Mouse (Mus musculus): Measurements from ENCODE around the gene Xlr5a.
A peak's percentile ranks its signal among the peaks of the same experiment; 100 is the strongest.
"Not testable (repeated sequence)": the region's sequence is repeated elsewhere in the genome, so short reads cannot be mapped to it uniquely, and the experiment has no call there.

Gene Xlr5a

DNA sequence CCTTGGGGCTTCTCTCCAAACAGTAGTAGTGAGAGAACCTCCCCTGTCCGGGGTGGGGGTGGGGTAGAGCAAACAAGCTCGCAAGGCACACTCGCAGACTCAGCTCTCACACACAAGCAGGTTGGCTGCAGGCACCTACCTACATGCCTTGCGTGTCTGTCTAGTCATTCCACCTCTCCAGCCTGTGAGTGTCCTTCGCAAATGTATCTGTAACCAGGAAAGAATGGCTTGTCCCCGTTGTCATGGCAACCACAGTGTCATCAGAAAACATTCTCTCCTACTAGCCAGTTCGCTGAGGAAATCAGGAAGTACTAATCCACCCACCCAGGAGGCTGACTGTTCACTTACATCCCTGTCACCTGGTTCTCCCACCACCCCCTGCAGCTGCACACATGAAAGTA lies 149.6 kb downstream of the Xlr5a start:
- not testable (repeated sequence) for DNase-seq

DNA sequence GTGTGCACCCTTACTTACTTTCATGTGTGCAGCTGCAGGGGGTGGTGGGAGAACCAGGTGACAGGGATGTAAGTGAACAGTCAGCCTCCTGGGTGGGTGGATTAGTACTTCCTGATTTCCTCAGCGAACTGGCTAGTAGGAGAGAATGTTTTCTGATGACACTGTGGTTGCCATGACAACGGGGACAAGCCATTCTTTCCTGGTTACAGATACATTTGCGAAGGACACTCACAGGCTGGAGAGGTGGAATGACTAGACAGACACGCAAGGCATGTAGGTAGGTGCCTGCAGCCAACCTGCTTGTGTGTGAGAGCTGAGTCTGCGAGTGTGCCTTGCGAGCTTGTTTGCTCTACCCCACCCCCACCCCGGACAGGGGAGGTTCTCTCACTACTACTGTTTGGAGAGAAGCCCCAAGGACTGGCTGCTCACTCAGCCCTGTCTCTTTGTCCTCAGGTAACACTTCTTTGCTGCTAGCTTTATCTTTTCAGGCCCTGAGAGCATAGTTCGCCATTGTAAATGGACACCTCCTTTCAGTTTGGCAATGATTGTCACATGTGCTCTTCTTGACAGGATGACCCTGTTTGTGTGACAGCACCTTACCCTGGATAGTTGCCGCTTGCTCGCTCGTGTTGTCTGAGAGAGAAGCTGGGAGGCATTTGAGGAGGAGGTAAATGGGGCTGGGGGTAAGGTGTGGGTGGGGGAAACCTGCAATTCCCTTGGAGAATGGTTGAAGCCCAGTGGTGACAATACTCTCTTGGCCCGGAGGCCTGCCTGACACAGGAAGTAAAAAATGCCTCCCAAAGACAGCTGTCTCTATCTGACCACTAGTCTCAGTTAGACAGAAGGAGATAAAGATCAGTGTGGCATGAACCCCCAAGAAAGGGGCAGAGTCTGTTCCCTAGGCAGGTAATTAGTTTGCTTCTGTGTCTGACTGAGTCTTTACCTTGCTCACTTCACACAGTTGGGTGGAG lies 169.6 kb downstream of the Xlr5a start:
- not testable (repeated sequence) for DNase-seq

DNA sequence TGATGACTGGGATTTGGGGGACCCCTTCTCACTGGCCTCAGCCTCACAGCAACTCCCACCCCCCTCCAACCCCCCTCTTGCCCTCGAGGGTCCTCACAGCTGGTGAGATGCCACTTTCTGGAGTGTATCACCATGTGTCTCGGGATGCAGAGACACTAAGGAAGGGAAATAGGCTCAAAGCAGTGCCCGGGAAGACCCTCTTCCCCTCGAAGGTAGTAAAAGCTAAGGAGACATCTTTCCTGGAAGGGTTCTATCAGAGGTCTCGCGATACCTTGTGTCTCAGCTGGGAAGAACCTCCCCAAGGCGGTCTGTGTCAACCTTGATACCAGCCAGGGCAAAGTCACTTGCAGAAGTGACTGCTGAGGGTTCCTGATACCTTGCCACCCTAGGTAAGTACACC lies 176.0 kb downstream of the Xlr5a start, which contains the start of gene Gm14685:
Gene Gm14685, plus strand, starts transcription at position 301 of the 400 bp plus-strand sequence.
- not testable (repeated sequence) for DNase-seq

DNA sequence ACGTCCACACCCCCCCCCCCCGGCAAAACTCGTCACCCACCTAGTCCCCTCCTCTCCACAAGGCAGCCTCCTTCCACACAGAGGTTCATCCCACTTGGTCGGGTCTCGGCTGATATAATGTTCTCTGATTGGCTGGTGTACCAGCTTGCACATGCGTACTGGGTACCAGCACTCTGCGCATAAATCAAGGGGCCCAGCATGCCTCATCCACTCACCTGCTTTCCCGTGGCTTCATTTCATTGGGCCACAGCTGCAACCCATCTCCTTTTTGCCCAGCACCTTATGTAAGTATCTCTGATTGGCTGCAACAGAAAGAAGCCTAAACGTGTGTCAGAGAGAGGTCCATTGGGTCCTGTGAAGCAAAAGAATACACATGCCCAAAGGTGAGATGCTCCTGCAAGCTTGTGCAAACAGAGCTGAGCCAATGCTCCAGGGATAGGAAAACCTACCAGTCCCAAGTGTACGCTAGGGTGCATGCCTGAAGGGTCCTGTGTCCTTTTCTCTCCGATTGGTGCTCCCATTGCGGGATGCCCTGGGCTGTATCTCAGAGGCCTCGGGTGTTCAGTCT lies 195.8 kb downstream of the Xlr5a start, which contains the start of gene Xlr3a:
Gene Xlr3a, minus strand, starts transcription at position 155 of the 568 bp plus-strand sequence.
- peak in 1 of 2 experiments; percentile 8 for DNase-seq

DNA sequence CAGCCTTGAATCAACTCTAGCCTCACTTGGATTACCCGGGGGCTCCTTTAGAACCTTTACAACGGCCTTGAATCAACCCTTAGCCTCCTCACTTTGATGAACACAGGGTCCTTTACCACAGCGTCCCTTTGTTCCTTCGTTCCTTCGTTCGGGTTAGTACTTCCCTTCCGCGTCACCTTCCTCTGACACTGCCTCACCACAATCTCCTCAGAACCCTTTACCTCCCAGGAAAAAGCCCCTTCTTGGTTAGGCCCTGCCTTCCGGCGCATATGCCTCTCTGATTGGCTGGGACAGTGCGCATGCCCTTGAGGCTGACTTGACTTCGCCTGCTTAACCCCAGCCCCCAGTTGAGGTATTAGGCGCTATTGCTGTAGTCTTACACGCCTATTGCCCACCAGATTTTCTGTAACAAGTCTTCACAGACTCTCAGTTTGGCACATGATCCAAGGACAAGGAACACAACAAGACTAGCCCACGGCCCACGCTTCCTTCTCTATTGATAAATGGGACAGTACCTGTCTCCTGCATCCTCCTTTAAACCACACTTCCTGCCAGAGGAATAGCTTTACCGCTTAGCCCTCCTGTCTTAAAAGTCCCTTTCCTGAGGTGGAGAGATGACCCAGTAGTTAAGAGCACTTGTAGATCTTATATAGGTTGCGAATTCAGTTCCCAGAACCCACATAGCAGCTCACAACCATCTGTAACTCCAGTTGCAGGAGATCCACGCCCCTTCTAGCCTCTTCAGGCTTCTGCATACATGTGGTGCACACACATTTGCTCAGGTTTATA lies 210.3 kb downstream of the Xlr5a start, which contains the start of gene Xlr4a:
Gene Xlr4a, minus strand, starts transcription at position 212 of the 789 bp plus-strand sequence.
- not testable (repeated sequence) for DNase-seq

DNA sequence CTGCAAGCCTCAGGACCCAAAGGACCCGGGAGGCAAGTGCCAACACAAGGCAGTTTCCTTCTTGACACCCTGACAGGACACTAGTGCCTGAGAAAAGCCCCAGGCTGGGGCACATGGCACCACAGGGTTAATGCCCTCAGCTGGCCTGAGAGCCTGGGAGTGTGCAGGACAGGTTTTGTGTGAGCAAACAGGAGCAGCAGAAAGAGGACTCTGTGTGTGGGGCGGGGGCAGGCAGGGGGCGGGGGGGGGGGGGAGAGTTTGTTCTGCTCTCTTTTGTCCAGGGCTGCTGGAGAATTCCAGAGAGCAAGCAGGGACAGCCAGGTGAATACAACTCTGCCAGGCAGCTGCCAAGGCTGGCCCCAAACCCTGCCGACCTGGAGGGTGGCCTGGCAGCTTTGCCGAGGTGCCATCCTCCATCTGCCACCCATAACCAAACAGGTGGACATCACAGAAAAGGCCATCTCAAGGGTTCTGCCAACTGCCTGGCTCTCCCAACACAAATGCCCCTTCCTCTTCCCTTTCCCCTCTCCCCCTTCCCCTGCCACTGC lies 225.9 kb downstream of the Xlr5a start:
- DNase-seq = not testable (repeated sequence)

DNA sequence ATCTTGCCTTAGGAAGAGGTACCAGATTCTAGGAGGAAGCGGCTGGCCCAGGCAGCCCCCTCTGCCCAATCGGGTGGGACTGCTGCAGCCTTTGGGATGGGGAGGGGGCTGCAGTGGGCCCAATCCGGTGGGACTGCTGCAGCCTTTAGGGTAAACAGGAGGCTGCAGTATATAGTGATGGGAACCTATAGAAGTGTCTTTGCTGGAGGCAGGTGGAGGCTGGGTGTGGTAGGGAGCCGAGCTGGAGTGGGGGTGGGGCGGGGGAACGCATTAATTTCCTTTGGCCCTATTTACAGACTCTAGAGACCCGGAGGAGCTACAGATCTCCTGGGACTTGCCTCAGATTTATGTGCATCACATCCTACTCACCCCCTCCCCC lies 228.4 kb downstream of the Xlr5a start, which contains the start of gene Pnma3:
Gene Pnma3, plus strand, starts transcription at position 373 of the 379 bp plus-strand sequence.
- no peak for DNase-seq

DNA sequence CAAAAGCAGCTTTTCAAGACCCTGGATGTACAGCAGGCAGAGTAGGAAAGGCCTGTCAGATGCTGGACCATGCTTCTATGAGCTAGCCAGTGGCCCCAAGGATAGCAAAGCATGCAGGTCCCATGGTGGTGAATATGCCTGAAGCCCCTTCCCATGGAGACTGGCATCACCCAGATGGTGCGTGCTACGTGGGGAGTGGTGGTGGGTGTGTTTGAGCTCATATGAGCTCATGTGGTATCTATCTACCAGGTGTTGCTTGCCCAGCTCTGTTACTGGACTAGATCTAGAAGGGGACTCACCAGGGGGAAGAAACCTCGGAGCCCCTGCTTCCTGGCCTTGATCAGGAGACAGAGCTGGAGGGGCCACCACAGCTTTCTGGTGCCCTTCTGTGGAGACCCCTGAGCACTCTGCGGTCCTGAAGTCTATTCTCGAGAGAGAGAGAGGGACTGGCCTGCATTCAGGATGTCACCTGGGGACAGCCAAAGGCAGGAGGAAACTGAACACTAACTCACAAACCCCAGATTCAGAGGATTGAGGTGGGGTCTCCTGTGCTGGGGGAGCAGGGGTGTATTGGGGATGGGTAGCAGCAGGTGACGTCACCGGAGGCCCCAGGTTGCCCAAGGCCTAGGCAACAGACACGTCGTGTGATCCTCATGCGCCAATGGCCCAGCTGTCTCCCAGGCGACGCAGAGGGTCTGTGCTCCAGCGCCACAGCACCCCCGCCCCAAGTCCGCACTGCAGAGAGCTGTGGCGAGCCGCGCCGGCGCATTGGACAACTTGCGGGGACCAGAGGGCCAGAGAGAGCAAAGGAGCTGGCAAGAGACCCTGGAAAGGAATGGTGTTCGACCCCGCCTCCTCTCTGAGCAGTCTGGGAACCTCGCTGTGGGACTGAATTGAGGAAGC lies 229.0 kb downstream of the Xlr5a start:
- DNase-seq = no peak

DNA sequence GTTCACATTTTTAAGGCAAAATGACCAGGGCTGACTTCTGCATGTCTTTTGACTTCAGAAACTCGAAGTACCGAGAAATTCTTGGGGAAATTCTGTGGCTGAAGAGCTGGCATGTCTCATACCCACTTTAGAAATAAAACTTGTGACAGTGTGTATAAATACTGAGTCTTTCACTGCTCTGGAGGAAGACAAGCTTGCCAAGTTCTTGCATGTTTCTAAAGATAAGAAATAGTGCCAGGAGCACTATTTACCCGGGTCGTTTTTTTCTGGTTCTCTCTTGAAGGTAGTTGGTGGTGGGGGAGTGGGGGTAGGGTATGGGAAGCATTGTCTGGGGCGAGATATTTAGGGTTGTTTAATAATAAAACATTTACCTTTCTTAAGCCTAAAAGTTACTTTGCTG lies 230.5 kb downstream of the Xlr5a start:
- DNase-seq = no peak

DNA sequence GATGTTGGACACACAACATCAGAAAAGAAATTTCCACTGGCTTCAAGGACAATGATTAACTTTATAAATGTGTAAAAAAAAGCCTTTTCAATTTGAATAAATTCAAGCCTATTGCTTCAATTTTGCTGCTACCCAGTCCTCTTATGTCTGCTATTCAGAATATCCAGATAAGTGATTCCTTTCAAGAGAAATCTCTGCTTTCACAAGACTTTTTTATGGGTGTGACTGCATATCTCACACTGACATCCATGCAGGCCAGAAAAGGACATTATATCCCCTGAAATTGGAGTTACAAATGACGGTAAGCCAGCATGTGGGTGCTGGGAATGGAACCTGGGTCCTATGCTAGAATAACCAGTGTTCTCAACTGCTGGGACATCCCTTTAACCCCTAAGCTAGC lies 231.2 kb downstream of the Xlr5a start:
- DNase-seq = no peak

Measured in kidney, adult 8-10 months (tissue).